Mouse (Mus musculus) common myeloid progenitor, adult 5-6 weeks (primary cell): ENCODE measurements around the gene Klhdc7b. TPM values are rescaled to one million over a fixed set of nuclear protein-coding genes. Genes with fewer than 3 reads are reported as not detected.

ENCODE experiments used
- ATAC-seq: replicated peaks from 2 replicates; pipeline ENCODE4 v1.8.0; 2016; ENCODE audit warnings: low read depth, mild to moderate bottlenecking, moderate TSS enrichment, inconsistent platforms; ENCODE audit not compliant: poor library complexity, severe bottlenecking
- total RNA-seq: library from RNA; stranded (forward); fragments of 200-1000, 187-1606 nt; gene quantifications from 2 replicates; pipeline ENCODE4 v1.2.3, GENCODE M21; 2017

Gene Klhdc7b
- not detected in 2 replicates for total RNA-seq

- no peak for ATAC-seq
Observed at GRCm38 (mm10) chr15:89384617-89385016, at the start of gene Klhdc7b. Klhdc7b (plus strand) TSS chr15:89384917.

GRCm38 (mm10) chr15:89336422-89336821 is 48.3 kb upstream of the Klhdc7b start:
- ATAC-seq = no peak

GRCm38 (mm10) chr15:89339696-89340095 is 45.0 kb upstream of the Klhdc7b start:
- peak; percentile 80 for ATAC-seq

- ATAC-seq = peak; percentile 67
Observed at GRCm38 (mm10) chr15:89340136-89340535, 44.6 kb upstream of the Klhdc7b start.

GRCm38 (mm10) chr15:89341678-89342077 is 43.0 kb upstream of the Klhdc7b start:
- no peak for ATAC-seq

- no peak for ATAC-seq
Observed at GRCm38 (mm10) chr15:89343325-89343724, 41.4 kb upstream of the Klhdc7b start.

GRCm38 (mm10) chr15:89350447-89350846 is 34.3 kb upstream of the Klhdc7b start:
- ATAC-seq = no peak

- ATAC-seq = no peak
Observed at GRCm38 (mm10) chr15:89351302-89351701, 33.4 kb upstream of the Klhdc7b start.

- ATAC-seq = no peak
Observed at GRCm38 (mm10) chr15:89352054-89352453, 32.7 kb upstream of the Klhdc7b start.

GRCm38 (mm10) chr15:89352795-89353194 is 31.9 kb upstream of the Klhdc7b start:
- ATAC-seq = no peak

- no peak for ATAC-seq
Observed at GRCm38 (mm10) chr15:89353837-89354236, 30.9 kb upstream of the Klhdc7b start.

GRCm38 (mm10) chr15:89354455-89354854 is 30.3 kb upstream of the Klhdc7b start:
- ATAC-seq = no peak

GRCm38 (mm10) chr15:89355241-89356187 is 29.2 kb upstream of the Klhdc7b start, which contains the start of the genes Lmf2 and Ncaph2:
Lmf2 (minus strand) TSS chr15:89355659.
Ncaph2 (plus strand) TSS chr15:89355719.
- ATAC-seq = peak; percentile 85

GRCm38 (mm10) chr15:89356372-89356771 is 28.3 kb upstream of the Klhdc7b start:
- ATAC-seq = peak; percentile 72

- no peak for ATAC-seq
Observed at GRCm38 (mm10) chr15:89358784-89359183, 25.9 kb upstream of the Klhdc7b start.

GRCm38 (mm10) chr15:89363051-89363450 is 21.7 kb upstream of the Klhdc7b start:
- no peak for ATAC-seq

- no peak for ATAC-seq
Observed at GRCm38 (mm10) chr15:89365141-89365551, 19.6 kb upstream of the Klhdc7b start.

- no peak for ATAC-seq
Observed at GRCm38 (mm10) chr15:89372068-89372467, 12.6 kb upstream of the Klhdc7b start.

GRCm38 (mm10) chr15:89372536-89372935 is 12.2 kb upstream of the Klhdc7b start:
- ATAC-seq = no peak

- ATAC-seq = peak; percentile 69
Observed at GRCm38 (mm10) chr15:89373027-89373761, 11.5 kb upstream of the Klhdc7b start.

GRCm38 (mm10) chr15:89373762-89374248 is 10.9 kb upstream of the Klhdc7b start, which contains the start of gene Sco2:
Sco2 (minus strand) TSS chr15:89373846.
- ATAC-seq = peak; percentile 51
